In the genomic region with DNA sequence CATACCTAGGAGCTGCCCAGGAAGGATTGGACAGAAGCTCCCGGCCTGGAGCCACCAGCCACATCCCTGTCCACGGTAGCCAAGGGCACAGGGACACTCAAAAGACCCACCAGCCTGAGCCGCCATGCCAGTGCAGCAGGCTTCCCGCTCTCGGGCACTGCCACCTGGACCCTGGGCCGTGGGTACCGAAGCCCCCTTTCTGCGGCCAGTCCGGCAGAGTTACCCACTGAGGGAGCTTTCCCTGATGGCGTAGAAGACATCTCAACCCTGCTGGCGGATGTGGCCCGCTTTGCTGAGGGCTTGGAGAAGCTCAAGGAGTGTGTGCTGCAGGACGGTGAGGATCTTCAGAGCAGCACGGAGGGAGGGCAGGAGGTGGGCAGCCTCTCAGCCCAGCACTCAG, we compare ENCODE assay signal across 12 mouse cellular contexts. TPM values are rescaled to one million over a fixed set of nuclear protein-coding genes. Genes with fewer than 3 reads are reported as not detected.
DNase-seq lines count a peak whose midpoint lies in the region; ATAC-seq and TF ChIP-seq lines count a peak whose summit lies in the region.
"Had no signal": no experiment of that assay in that cellular context is flagged by ENCODE, and none has a peak within 500 bp of the region (broad histone marks: within the 10 kb centered on the region; RNA-seq: fewer than 3 reads in every experiment).

No protein-coding gene starts in this region.

- H3K27ac ChIP-seq in heart, embryonic 13.5 days (replicated peaks) = no peak overlapping the region
- no peak overlapping the region for H3K27ac ChIP-seq in heart, embryonic 11.5 days (ENCODE audit: low read depth, low read length)
- H3K27ac ChIP-seq in cortical plate, adult 2 months (ENCODE audit: insufficient read depth, low read length) = 0 out of 2 replicates have a peak overlapping the region, but pooled peaks have one; percentile 44
- peak overlapping the region; percentile 94 for H3K27ac ChIP-seq in liver, postnatal 0 days (ENCODE audit: low read depth)
- H3K27ac ChIP-seq in hindbrain, embryonic 11.5 days (ENCODE audit: low read depth, low read length) = no peak overlapping the region
- H3K27ac ChIP-seq: forebrain, embryonic 15.5 days; hindbrain, embryonic 14.5 days; limb, embryonic 13.5 days had no signal

- DNase-seq in CD4-positive helper T cell, adult 2 months (ENCODE audit: low read depth, low spot score) = peak; percentile 71
- no peak for DNase-seq in liver, postnatal 0 days
- DNase-seq in cerebellum, adult 9-10 months = no peak
- no peak for DNase-seq in frontal cortex, postnatal 36 days (ENCODE audit: low spot score in 2 of 2)
- DNase-seq in hindbrain, embryonic 11.5 days (ENCODE audit: low spot score) = no peak
- DNase-seq: kidney, postnatal 4 days had no signal

- no peak overlapping the region for H3K4me3 ChIP-seq in heart, embryonic 13.5 days
- H3K4me3 ChIP-seq in heart, embryonic 11.5 days (ENCODE audit: low read depth, low read length) = no peak overlapping the region
- H3K4me3 ChIP-seq in cortical plate, adult 2 months (ENCODE audit: insufficient read depth, low read length) = no peak overlapping the region
- peak overlapping the region; percentile 58 for H3K4me3 ChIP-seq in liver, postnatal 0 days (ENCODE audit: low read depth, low read length)
- H3K4me3 ChIP-seq in hindbrain, embryonic 11.5 days (ENCODE audit: low read depth, low read length) = no peak overlapping the region
- H3K4me3 ChIP-seq: forebrain, embryonic 15.5 days; limb, embryonic 13.5 days had no signal

- 0 out of 2 replicates have a peak overlapping the region, but pooled peaks have one; percentile 11 for H3K4me2 ChIP-seq in heart, embryonic 13.5 days
- H3K4me2 ChIP-seq in heart, embryonic 11.5 days = no peak overlapping the region
- peak overlapping the region; percentile 83 for H3K4me2 ChIP-seq in liver, postnatal 0 days (ENCODE audit: low read depth, low read length)
- H3K4me2 ChIP-seq in hindbrain, embryonic 11.5 days (replicated peaks; ENCODE audit: low read depth, low read length) = no peak overlapping the region
- H3K4me2 ChIP-seq: forebrain, embryonic 15.5 days; hindbrain, embryonic 14.5 days; limb, embryonic 13.5 days had no signal

- ATAC-seq in heart, embryonic 13.5 days (ENCODE audit: extremely low read depth, insufficient number of reproducible peaks, low FRiP score, low TSS enrichment) = no peak
- ATAC-seq in heart, embryonic 11.5 days (replicated peaks; ENCODE audit: insufficient number of reproducible peaks, low FRiP score, low TSS enrichment) = no peak
- no peak for ATAC-seq in liver, postnatal 0 days
- no peak for ATAC-seq in hindbrain, embryonic 11.5 days (ENCODE audit: low FRiP score)
- ATAC-seq: forebrain, embryonic 15.5 days had no signal

- peaks cover 5% of the 10 kb centered on the region for H3K36me3 ChIP-seq in heart, embryonic 13.5 days
- no peaks in the 10 kb centered on the region for H3K36me3 ChIP-seq in heart, embryonic 11.5 days (ENCODE audit: control insufficient read depth, insufficient read depth, low read length)
- peaks cover 26% of the 10 kb centered on the region for H3K36me3 ChIP-seq in liver, postnatal 0 days (replicated peaks; ENCODE audit: insufficient read depth, low read length)
- H3K36me3 ChIP-seq in hindbrain, embryonic 11.5 days (ENCODE audit: control insufficient read depth, insufficient read depth, low read length) = no peaks in the 10 kb centered on the region
- H3K36me3 ChIP-seq: forebrain, embryonic 15.5 days had no signal

- TF ChIP-seq CTCF in cortical plate, adult 2 months (IDR thresholded peaks at IDR 0.05; ENCODE audit: extremely low read depth, insufficient read depth, low read length) = no peak
- no peak for TF ChIP-seq CTCF in liver, postnatal 0 days (IDR thresholded peaks at IDR 0.05; ENCODE audit: low read depth)

- no peaks in the 10 kb centered on the region for H3K9me3 ChIP-seq in heart, embryonic 13.5 days
- no peaks in the 10 kb centered on the region for H3K9me3 ChIP-seq in heart, embryonic 11.5 days (replicated peaks; ENCODE audit: control insufficient read depth, low read length)
- no peaks in the 10 kb centered on the region for H3K9me3 ChIP-seq in liver, postnatal 0 days (ENCODE audit: low read length)
- H3K9me3 ChIP-seq in hindbrain, embryonic 11.5 days (ENCODE audit: control insufficient read depth, low read length) = no peaks in the 10 kb centered on the region
- H3K9me3 ChIP-seq: forebrain, embryonic 15.5 days; limb, embryonic 13.5 days had no signal

- peaks cover 44% of the 10 kb centered on the region for H3K27me3 ChIP-seq in heart, embryonic 13.5 days (replicated peaks)
- H3K27me3 ChIP-seq in heart, embryonic 11.5 days (ENCODE audit: control insufficient read depth, insufficient read depth, low read length) = peaks cover 32% of the 10 kb centered on the region
- peaks cover 4% of the 10 kb centered on the region; the same call in 1 of the 2 replicates for H3K27me3 ChIP-seq in liver, postnatal 0 days (ENCODE audit: insufficient read depth, low read length)
- H3K27me3 ChIP-seq in hindbrain, embryonic 11.5 days (ENCODE audit: control insufficient read depth, insufficient read depth, low read length) = peaks cover 41% of the 10 kb centered on the region

- TF ChIP-seq EP300 in liver, postnatal 0 days (IDR thresholded peaks at IDR 0.05; ENCODE audit: low read depth) = no peak

- H3K4me1 ChIP-seq in heart, embryonic 13.5 days = peaks cover 37% of the 10 kb centered on the region
- H3K4me1 ChIP-seq in heart, embryonic 11.5 days (ENCODE audit: control insufficient read depth, insufficient read depth, low read length) = peaks cover 31% of the 10 kb centered on the region
- H3K4me1 ChIP-seq in cortical plate, adult 2 months (ENCODE audit: control insufficient read depth, insufficient read depth, low read length) = no peaks in the 10 kb centered on the region
- peaks cover 26% of the 10 kb centered on the region for H3K4me1 ChIP-seq in liver, postnatal 0 days (ENCODE audit: insufficient read depth)
- peaks cover 10% of the 10 kb centered on the region; the same call in 1 of the 2 replicates for H3K4me1 ChIP-seq in hindbrain, embryonic 11.5 days (replicated peaks; ENCODE audit: control insufficient read depth, insufficient read depth, low read length)
- H3K4me1 ChIP-seq: forebrain, embryonic 15.5 days had no signal

- 76% methylated on average over 14 of the region's 14 CpGs for WGBS in heart, embryonic 13.5 days
- 81% methylated on average over 14 of the region's 14 CpGs for WGBS in heart, embryonic 11.5 days (ENCODE audit: insufficient replicate concordance)
- WGBS in liver, postnatal 0 days (ENCODE audit: insufficient replicate concordance) = 33% methylated on average over 14 of the region's 14 CpGs
- WGBS in hindbrain, embryonic 11.5 days = 82% methylated on average over 14 of the region's 14 CpGs

- H3K9ac ChIP-seq in heart, embryonic 13.5 days = peak overlapping the region; percentile 50; the same call in 1 of the 2 replicates
- H3K9ac ChIP-seq in heart, embryonic 11.5 days (ENCODE audit: low read depth, low read length) = no peak overlapping the region; the same call in 1 of the 2 replicates
- peak overlapping the region; percentile 57 for H3K9ac ChIP-seq in liver, postnatal 0 days (replicated peaks)
- H3K9ac ChIP-seq in hindbrain, embryonic 11.5 days (ENCODE audit: low read depth, low read length) = no peak overlapping the region
- H3K9ac ChIP-seq: forebrain, embryonic 15.5 days; hindbrain, embryonic 14.5 days; limb, embryonic 13.5 days had no signal

- TF ChIP-seq POLR2A in cortical plate, adult 2 months (IDR thresholded peaks at IDR 0.05; ENCODE audit: extremely low read depth, insufficient read depth, low read length) = no peak

RNA-seq across cellular contexts. Expression of a gene that starts 1.3 kb away (rescaled TPM):
- 5.5 and 6.5 TPM in 2 replicates for polyA plus RNA-seq in heart, embryonic 13.5 days (2015; fragmentation: Nextera tagmentation; extraction: Ambion mirVana)
- 6.2 and 7.5 TPM in 2 replicates for polyA plus RNA-seq in heart, embryonic 11.5 days (2014; fragmentation: Nextera tagmentation; extraction: Ambion mirVana)
- polyA plus RNA-seq in cortical plate, adult 2 months (2012; rRNA removed) = 6.6 and 7.2 TPM in 2 replicates
- polyA plus RNA-seq in liver, postnatal 0 days (2015; fragmentation: Nextera tagmentation; extraction: Ambion mirVana) = 12.1 and 14.2 TPM in 2 replicates
- 4.1 and 4.3 TPM in 2 replicates for polyA plus RNA-seq in hindbrain, embryonic 11.5 days (2014; fragmentation: Nextera tagmentation; extraction: Ambion mirVana)

RNA-seq across cellular contexts. Expression of a gene that starts 21.5 kb away (rescaled TPM):
- 2.2 and 2.6 TPM in 2 replicates for polyA plus RNA-seq in heart, embryonic 13.5 days (2015; fragmentation: Nextera tagmentation; extraction: Ambion mirVana)
- 2.1 and 2.8 TPM in 2 replicates for polyA plus RNA-seq in heart, embryonic 11.5 days (2014; fragmentation: Nextera tagmentation; extraction: Ambion mirVana)
- polyA plus RNA-seq in cortical plate, adult 2 months (2012; rRNA removed) = 10.9 and 11.5 TPM in 2 replicates
- polyA plus RNA-seq in liver, postnatal 0 days (2015; fragmentation: Nextera tagmentation; extraction: Ambion mirVana) = 2.5 and 3.1 TPM in 2 replicates
- polyA plus RNA-seq in hindbrain, embryonic 11.5 days (2014; fragmentation: Nextera tagmentation; extraction: Ambion mirVana) = 2.6 TPM in 2 replicates

RNA-seq across cellular contexts. Expression of a gene that starts 21.8 kb away (rescaled TPM):
- polyA plus RNA-seq in heart, embryonic 13.5 days (2015; fragmentation: Nextera tagmentation; extraction: Ambion mirVana) = 149 and 154 TPM in 2 replicates
- 160 and 182 TPM in 2 replicates for polyA plus RNA-seq in heart, embryonic 11.5 days (2014; fragmentation: Nextera tagmentation; extraction: Ambion mirVana)
- 236 and 245 TPM in 2 replicates for polyA plus RNA-seq in cortical plate, adult 2 months (2012; rRNA removed)
- polyA plus RNA-seq in liver, postnatal 0 days (2015; fragmentation: Nextera tagmentation; extraction: Ambion mirVana) = 57.0 and 58.3 TPM in 2 replicates
- 215 and 222 TPM in 2 replicates for polyA plus RNA-seq in hindbrain, embryonic 11.5 days (2014; fragmentation: Nextera tagmentation; extraction: Ambion mirVana)

RNA-seq across cellular contexts. Expression of a gene that starts 29.2 kb away (rescaled TPM):
- 691 and 741 TPM in 2 replicates for polyA plus RNA-seq in heart, embryonic 13.5 days (2015; fragmentation: Nextera tagmentation; extraction: Ambion mirVana)
- 711 and 729 TPM in 2 replicates for polyA plus RNA-seq in heart, embryonic 11.5 days (2014; fragmentation: Nextera tagmentation; extraction: Ambion mirVana)
- polyA plus RNA-seq in cortical plate, adult 2 months (2012; rRNA removed) = 890 and 934 TPM in 2 replicates
- 537 and 560 TPM in 2 replicates for polyA plus RNA-seq in liver, postnatal 0 days (2015; fragmentation: Nextera tagmentation; extraction: Ambion mirVana)
- polyA plus RNA-seq in hindbrain, embryonic 11.5 days (2014; fragmentation: Nextera tagmentation; extraction: Ambion mirVana) = 543 and 552 TPM in 2 replicates

RNA-seq across cellular contexts. Expression of a gene that starts 29.4 kb away (rescaled TPM):
- polyA plus RNA-seq in heart, embryonic 13.5 days (2015; fragmentation: Nextera tagmentation; extraction: Ambion mirVana) = 264 and 271 TPM in 2 replicates
- 405 and 420 TPM in 2 replicates for polyA plus RNA-seq in heart, embryonic 11.5 days (2014; fragmentation: Nextera tagmentation; extraction: Ambion mirVana)
- polyA plus RNA-seq in cortical plate, adult 2 months (2012; rRNA removed) = 8.0 and 9.0 TPM in 2 replicates
- polyA plus RNA-seq in liver, postnatal 0 days (2015; fragmentation: Nextera tagmentation; extraction: Ambion mirVana) = 40.7 and 42.8 TPM in 2 replicates
- 180 and 221 TPM in 2 replicates for polyA plus RNA-seq in hindbrain, embryonic 11.5 days (2014; fragmentation: Nextera tagmentation; extraction: Ambion mirVana)

Comparison
In these comparisons a context has a peak if more than half of its experiments do, and no peak if none do; other contexts are left out.
1. H3K4me2 ChIP-seq: peak in heart, embryonic 13.5 days (single experiment) and liver, postnatal 0 days (single experiment); none in heart, embryonic 11.5 days (single experiment) and hindbrain, embryonic 11.5 days (single experiment).
2. H3K9ac ChIP-seq: peak in heart, embryonic 13.5 days (single experiment) and liver, postnatal 0 days (single experiment); none in heart, embryonic 11.5 days (single experiment) and hindbrain, embryonic 11.5 days (single experiment).
3. H3K27ac ChIP-seq: peak in cortical plate, adult 2 months (single experiment) and liver, postnatal 0 days (single experiment); none in heart, embryonic 13.5 days (single experiment), heart, embryonic 11.5 days (single experiment) and hindbrain, embryonic 11.5 days (single experiment).